Mouse (Mus musculus) neural tube, embryonic 11.5 days (tissue): ENCODE measurements at regions not wholly inside any gene's neighbourhood (a gene's known extent, or its start where the extent isn't known, plus 50 kb on each side); places are given as distances from the start of the nearest gene placed in this dataset. TPM values are rescaled to one million over a fixed set of nuclear protein-coding genes. Genes with fewer than 3 reads are reported as not detected.
A peak's percentile ranks its signal among the peaks of the same experiment; 100 is the strongest.

Experiments used
- ATAC-seq: fragments of 200-750 bp; cut with Nextera tagmentation; 2 replicates; pipeline ENCODE4 v1.8.0; 2017; ENCODE audit warnings: moderate number of reproducible peaks, mild to moderate bottlenecking, moderate TSS enrichment, moderate library complexity; ENCODE audit not compliant: insufficient read depth, low FRiP score, low TSS enrichment
- DNase-seq: peaks from one replicate; pipeline ENCODE4 v3.0.0-alpha.2; 2015; ENCODE audit warnings: low spot score
- H3K27ac ChIP-seq: fragments of 300-500 bp; sonication (generic); 2 replicates; pipeline ENCODE4 v1.5.1; 2014; ENCODE audit warnings: low read depth, mild to moderate bottlenecking, low read length
- H3K27me3 ChIP-seq: fragments of 300-500 bp; sonication (generic); 2 replicates; pipeline ENCODE4 v1.6.1; 2014; ENCODE audit warnings: mild to moderate bottlenecking, low read length, mixed read lengths; ENCODE audit not compliant: control insufficient read depth, insufficient read depth
- H3K36me3 ChIP-seq: fragments of 300-500 bp; sonication (generic); 2 replicates; pipeline ENCODE4 v1.6.1; 2014; ENCODE audit warnings: mild to moderate bottlenecking, low read length, moderate library complexity, mixed read lengths; ENCODE audit not compliant: control insufficient read depth, insufficient read depth
- H3K4me1 ChIP-seq: fragments of 300-500 bp; sonication (generic); 2 replicates; pipeline ENCODE4 v1.6.1; 2014; ENCODE audit warnings: low read length, mixed read lengths; ENCODE audit not compliant: control insufficient read depth, insufficient read depth
- H3K4me2 ChIP-seq: fragments of 300-500 bp; sonication (generic); 2 replicates; pipeline ENCODE4 v1.6.1; 2014; ENCODE audit warnings: low read depth, mild to moderate bottlenecking, moderate library complexity
- H3K4me3 ChIP-seq: fragments of 300-500 bp; sonication (generic); 2 replicates; pipeline ENCODE4 v1.5.1; 2014; ENCODE audit warnings: low read depth, low read length
- H3K9ac ChIP-seq: fragments of 300-500 bp; sonication (generic); 2 replicates; pipeline ENCODE4 v1.6.1; 2014; ENCODE audit warnings: mild to moderate bottlenecking, low read length
- H3K9me3 ChIP-seq: fragments of 300-500 bp; sonication (generic); 2 replicates; pipeline ENCODE4 v1.6.1; 2016; ENCODE audit warnings: low read length; ENCODE audit not compliant: control insufficient read depth
- WGBS: fragments of 180-500 bp; shearing (Covaris S2); extraction: QIAGEN DNeasy Blood & Tissue Kit; methylation state at CpG from one replicate; pipeline ENCODE4 v1.1.7; 2014; 5-methylcytosine and 5-hydroxymethylcytosine counted together
- microRNA-seq: library from miRNA; unstranded; fragments of <30 nt; microRNA quantifications from one replicate; pipeline ENCODE4, GENCODE M21; 2016

DNA sequence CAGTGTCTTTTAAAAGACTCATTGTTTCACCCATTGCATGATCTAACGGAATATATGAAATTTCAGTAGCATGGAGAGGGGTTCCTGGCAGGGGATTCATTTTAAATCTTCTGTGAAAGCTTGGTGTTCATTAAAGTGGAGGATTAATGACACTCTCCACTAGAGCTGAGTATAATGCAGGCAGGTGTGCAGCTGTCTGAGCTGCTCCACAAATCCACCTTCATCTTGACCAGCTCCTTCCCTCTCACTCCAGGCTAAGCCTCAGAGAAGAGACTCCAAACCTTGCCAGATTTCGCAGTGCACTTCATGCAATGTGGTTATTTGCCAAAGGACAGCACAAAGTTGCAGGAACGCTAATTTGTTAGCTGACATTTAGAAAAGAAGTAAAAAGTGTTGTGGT is 1288.0 kb upstream of the Map3k7 start:
- H3K4me2 ChIP-seq, result no peak overlapping the region
- no peaks in the 10 kb centered on the region for H3K27me3 ChIP-seq
- no peak overlapping the region for H3K4me3 ChIP-seq
- no peaks in the 10 kb centered on the region for H3K36me3 ChIP-seq
- no peak for DNase-seq
- no peak overlapping the region for H3K27ac ChIP-seq
- WGBS, result 81% methylated on average over 3 of the region's 3 CpGs
- ATAC-seq, result no peak
- H3K9ac ChIP-seq, result no peak overlapping the region
- H3K4me1 ChIP-seq, result no peaks in the 10 kb centered on the region
- no peaks in the 10 kb centered on the region for H3K9me3 ChIP-seq

DNA sequence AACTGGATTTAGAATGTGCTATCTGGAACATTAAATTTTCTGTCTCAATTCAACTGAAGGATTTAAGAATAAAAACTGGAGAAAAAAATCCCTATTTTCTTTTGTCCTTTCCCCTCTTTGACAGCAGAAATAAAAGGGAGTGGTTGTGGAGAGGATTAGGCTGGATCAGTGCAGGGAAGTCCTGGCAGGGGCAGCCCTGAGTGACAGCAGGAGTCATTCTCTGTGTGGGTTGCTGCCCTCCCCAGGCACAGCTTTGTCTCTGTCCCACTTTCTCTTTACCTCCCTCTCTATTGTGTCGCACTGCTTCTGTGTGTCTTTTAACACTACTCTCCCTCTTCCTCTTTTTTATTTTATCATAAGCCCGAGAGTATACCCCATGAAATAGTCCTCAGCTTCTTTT is 1286.8 kb upstream of the Map3k7 start:
- H3K27me3 ChIP-seq, result no peaks in the 10 kb centered on the region
- no peaks in the 10 kb centered on the region for H3K36me3 ChIP-seq
- H3K9ac ChIP-seq, result no peak overlapping the region
- no peak for ATAC-seq
- no peak for DNase-seq
- no peaks in the 10 kb centered on the region for H3K9me3 ChIP-seq
- no peaks in the 10 kb centered on the region for H3K4me1 ChIP-seq
- no peak overlapping the region for H3K4me3 ChIP-seq
- no peak overlapping the region for H3K4me2 ChIP-seq
- 59% methylated on average over 2 of the region's 2 CpGs for WGBS
- H3K27ac ChIP-seq, result no peak overlapping the region

DNA sequence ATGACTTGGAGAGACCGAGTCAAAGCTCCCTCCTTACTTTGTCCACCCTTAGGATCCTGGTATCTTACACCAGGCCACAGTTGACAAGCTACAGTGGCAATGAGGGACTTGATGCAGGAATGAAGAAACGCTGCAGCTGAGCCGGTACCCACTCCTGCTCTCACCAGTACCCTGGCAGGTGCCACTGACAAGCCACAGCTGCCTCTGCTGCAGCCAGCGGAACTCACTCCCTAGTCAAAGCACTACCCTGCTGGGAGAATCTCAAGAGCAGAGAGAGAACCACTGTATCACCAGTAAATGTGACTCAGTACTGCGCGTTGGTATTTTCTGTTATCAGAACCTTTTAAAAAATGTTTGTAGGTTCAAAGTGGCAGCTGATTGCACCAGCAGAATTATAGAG is 1281.5 kb upstream of the Map3k7 start:
- WGBS, result 84% methylated on average over 6 of the region's 6 CpGs
- no peak overlapping the region for H3K4me2 ChIP-seq
- no peak overlapping the region for H3K4me3 ChIP-seq
- peak; percentile 9 for DNase-seq
- no peaks in the 10 kb centered on the region for H3K27me3 ChIP-seq
- no peaks in the 10 kb centered on the region for H3K36me3 ChIP-seq
- ATAC-seq, result no peak
- no peaks in the 10 kb centered on the region for H3K9me3 ChIP-seq
- H3K27ac ChIP-seq, result no peak overlapping the region
- no peaks in the 10 kb centered on the region for H3K4me1 ChIP-seq
- H3K9ac ChIP-seq, result no peak overlapping the region

DNA sequence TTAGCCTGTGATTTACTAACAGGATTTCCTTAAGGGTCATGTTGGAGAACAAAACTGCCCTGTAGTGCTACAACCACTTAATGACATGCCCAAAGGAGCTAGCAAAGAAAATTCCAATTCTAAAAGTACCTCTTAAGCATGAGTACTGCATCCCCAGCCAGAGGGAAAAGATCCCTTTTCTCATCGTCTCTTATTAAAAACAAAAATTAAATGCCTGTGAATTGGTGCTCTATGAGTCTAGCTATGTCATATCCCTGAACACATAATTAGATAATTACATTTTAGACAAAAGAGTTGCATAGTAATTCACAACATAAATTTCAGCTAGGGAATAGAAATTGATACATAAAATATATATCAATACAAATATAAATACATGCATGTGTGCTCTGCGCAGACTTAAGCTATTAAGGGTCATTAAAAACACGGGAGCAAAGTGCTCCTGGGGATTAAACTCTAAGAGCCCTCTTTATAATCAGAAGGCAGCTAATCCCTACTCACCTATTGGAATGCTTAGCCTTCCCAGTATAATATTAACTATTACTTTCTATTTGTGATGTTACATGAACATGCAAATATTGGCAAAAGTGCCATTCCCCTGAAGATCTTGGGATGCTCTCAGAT is 1250.4 kb upstream of the Map3k7 start:
- no peaks in the 10 kb centered on the region for H3K4me1 ChIP-seq
- H3K36me3 ChIP-seq, result no peaks in the 10 kb centered on the region
- WGBS, result 82% methylated on average over 3 of the region's 3 CpGs
- H3K4me3 ChIP-seq, result no peak overlapping the region
- H3K27me3 ChIP-seq, result no peaks in the 10 kb centered on the region
- no peak overlapping the region for H3K27ac ChIP-seq
- no peak for ATAC-seq
- no peaks in the 10 kb centered on the region for H3K9me3 ChIP-seq
- no peak overlapping the region for H3K4me2 ChIP-seq
- no peak overlapping the region for H3K9ac ChIP-seq
- DNase-seq, result no peak

Small RNA genes in the stretch of these regions (microRNA-seq; reads per million reads assigned to microRNA genes)
- gene Gm22831, result not detected
